Mouse (Mus musculus): Measurements from ENCODE around the gene Csf1. TPM values are rescaled to one million over a fixed set of nuclear protein-coding genes. Genes with fewer than 3 reads are reported as not detected.

The Csf1 gene
- total RNA-seq (2021), result 14.7 and 15.1 TPM in 2 replicates
- long read RNA-seq, partial matches to known transcripts, result 4 of 8 reads
- long read RNA-seq, other reads (novel, unspliced or antisense), result 3 of 8 reads

DNA sequence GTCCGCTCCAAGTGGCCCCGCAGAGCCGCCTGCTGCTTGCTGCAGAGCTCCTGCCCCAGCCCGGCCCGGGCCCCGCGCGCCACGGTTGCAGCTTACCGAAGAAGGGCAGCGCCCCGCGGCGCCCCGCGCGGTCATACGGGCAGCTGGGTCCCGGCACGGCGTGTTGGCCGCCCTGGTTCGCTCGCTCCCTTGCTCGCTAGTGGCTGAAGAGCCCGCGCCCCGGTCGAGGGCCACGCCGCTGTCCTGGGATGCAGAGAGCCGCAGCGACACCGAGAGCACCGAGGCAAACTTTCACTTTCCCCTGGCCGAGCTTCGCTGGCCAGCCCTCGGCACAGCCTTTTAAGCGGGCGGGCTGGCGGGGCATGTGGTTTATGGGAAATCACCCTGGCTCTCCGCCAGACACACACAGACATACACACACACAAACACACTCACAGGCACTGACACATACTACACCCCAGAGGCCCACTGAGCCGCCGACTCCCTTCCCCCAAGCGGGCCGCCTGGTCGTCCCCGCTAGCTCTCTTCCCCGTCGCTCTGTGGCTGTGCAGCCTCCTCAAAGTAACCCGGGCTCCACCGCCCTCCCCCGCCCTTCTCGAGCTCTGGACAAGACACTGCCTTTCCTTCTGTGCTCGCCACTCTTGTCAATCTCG is at the start of gene Csf1:
TSS of gene Csf1 (minus strand) at position 541 of the 653 bp plus-strand sequence.
- peak; percentile 82 for DNase-seq

DNA sequence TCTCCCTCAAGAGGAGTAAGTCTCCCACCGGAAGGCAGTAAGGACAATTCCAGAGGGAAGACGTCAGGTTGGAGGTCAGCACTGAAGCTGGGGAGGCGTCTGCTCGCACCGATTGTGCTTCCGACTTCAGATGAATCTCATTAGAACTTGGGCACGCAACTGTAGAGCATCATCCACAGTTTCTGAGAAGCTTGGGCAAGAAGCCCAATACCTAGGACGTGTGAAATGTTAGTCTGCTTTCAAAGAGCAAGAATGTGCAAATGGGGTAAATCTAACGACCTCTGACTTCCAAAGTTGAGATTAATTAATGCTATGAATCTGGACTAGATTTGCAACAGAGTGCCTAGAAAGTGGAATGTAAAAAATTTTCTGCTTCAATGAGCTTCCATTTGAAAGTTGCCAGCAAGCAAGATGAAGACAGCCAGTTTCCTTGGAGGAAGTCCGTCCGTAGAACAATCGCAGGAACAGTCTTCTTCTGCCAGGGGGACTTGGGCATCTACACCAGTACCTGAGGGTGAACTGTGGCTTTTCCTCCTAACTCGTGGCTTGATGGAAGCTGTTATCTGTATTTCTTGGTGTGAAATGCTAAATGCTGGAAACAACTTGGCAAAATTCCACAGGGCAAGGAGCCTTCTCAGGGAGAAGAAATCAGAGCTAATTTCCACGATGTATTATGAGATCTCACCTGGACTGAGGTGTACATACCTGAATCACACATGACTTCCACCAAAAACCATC is 47.9 kb upstream of the Csf1 start:
- no peak for DNase-seq

DNA sequence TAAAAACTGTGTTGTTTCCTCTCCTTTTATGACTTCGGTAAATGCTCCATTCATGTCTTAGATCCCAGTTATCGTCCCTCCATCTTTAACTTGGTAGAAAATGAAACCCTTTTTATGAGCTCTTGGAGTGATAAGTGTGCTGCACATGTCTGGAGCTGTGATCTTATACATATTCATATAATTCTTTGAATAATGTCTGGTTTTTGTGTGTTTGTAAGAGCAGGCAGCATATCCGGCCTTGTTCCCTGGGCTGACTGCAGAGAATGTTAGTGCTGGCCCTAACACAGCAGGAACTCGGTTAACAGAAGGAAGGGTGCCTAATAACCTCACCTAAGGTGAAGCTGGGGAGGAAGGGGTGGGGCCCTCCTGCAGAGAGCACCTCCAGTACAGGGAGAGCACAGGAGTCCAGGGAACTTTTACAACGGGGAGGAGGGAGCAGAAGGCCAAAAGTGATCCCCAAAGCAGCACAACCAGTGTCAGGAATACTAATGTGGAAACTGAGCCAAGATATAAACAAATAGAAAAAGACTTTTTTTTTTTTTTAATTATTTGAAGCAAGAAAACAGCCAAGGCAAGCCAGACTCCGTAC is 47.2 kb upstream of the Csf1 start:
- DNase-seq, result no peak

DNA sequence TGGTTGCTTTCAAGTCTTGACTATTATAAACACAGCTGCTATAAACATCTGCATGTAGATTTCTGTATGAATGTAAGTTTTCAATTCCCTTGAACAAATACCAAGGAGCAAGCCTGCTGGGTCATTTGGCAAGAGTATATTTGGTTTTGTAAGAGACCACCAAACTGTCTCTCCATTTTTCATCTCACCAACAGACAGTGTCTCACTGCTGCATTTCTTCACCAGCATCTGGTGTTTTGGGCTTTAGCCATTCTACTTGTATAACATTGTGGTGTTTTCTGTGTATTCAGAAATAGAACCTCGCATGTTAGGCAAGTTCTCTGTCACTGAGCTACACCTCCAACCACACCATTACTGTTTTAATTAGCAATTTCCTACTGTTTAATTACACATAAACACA is 46.6 kb upstream of the Csf1 start:
- no peak for DNase-seq

DNA sequence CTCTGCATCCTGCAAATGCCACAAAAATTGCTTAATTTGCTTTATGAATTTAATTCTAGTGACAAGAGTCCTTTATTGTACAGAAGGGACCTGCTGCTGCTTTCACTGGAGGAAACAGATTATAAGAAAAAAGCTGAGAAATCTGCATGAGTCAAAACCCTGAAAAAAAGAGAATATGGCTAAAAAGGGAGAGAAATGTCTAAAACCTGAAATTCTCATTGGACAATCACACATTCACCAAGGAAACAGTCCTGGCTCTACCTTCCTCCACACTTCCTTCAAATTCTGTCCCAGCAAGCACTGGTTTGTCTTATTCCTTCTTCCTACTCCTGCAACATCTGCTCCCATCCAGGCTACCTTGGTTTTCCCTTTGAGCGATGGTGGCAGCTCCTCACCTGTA is 44.5 kb upstream of the Csf1 start:
- DNase-seq, result no peak

DNA sequence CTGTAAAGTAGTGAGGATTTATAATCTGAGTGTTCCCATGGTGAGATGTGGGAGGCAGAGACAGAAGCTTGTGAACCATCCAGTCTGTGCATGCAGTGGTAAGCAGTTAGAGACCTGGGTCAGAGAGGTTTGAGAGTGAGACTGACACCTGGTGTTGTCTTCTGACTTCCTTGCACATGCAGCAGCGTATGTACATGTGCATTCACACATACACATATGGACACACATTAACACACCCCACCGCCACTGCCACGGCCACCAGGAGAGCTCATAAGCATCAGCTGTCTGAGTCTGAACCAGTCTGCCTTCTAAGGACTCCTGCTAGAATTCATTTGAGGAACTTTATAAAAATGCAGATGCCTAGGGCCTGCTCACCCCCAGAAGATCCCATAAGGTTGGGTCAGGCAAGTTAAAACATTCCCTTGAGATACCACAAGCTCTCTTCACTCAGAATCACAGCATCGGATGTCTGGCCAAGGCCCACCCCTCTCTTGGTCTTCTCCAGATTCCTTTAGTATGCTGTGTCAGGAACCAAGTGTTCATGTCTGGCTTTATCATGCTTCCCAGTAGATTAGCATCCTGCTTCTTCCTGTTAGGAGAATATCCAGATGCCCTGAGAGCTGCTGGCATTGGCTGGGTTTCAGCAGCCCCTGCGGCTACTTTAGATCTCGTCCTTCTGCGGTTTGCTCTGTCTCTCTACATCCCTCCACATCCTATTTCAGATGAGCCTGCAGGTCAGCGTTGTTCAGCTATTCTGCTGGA is 42.1 kb upstream of the Csf1 start:
- DNase-seq, result no peak

DNA sequence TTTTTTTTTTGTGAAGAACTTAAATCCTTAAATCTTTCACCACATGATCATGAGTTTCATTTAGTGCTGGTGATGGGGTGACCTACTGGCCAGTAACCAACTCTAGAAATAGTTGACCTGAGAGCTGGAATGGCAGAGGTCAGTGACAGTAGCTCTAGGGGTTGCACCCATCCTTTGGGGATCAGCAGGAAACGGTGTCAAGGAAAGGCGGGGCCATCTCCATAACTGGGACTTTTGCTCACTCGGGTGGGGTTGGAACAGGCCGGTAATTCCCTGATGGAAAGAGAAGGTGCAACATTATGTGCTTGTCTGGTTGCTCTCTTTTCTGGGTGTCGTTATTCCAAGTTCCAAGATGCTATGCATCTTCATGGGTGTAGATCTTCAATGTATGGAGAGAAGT is 38.7 kb upstream of the Csf1 start:
- DNase-seq, result no peak

DNA sequence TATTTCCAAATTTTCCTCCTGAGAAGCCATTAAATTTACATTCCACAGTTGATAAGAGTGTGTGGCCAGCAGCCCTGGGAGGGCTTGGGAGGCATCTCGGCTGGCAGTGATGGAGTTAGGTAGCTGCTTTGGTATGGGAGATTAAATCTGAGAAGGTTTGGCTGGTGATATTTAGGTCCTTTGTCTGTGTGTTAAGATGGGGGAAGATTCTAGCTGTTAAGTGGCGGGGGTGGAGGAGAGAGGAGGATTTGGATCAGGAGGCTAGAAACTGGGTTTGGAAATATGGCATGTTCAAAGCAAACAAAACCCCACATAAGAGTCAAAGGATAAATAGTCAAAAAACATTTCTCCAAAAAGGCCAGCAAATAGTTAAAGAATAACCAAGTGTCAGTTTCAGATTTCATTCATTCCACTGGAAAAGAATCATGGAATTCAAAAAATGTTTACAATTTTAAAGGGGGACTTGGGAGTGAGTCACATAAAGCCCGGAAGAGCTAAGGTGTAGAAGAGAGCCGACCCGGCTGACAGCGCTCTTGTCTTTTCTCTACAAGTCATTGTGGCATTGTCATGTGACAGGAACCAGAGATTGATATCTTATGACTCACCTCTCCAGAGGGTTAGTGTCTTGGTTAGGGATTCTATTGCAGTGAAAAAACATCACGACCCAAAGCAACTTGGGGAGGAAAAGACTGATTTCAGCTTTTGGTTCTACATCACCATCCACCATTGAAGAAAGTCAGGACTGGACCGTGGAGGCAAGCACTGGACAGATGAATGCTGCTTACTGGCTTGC is 36.1 kb upstream of the Csf1 start:
- DNase-seq, result no peak

DNA sequence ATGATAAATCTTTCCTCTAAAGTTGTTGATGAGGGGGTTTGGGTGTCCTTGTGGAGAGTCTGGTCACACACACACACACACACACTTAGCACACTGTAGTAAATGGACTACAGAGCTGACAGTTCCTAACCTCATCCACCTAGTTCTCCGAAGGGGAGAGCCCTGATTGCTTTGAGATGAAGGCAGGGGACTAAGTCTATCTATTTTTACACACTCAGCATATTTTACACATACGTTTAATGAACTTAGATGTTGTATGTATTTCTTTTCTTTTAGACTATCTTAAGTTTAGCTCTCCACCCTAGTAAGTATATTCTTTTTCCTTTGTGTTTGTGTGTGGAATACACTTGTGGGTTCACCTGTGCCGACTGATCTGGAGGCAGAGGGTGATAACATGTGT is 34.6 kb upstream of the Csf1 start:
- DNase-seq, result no peak

DNA sequence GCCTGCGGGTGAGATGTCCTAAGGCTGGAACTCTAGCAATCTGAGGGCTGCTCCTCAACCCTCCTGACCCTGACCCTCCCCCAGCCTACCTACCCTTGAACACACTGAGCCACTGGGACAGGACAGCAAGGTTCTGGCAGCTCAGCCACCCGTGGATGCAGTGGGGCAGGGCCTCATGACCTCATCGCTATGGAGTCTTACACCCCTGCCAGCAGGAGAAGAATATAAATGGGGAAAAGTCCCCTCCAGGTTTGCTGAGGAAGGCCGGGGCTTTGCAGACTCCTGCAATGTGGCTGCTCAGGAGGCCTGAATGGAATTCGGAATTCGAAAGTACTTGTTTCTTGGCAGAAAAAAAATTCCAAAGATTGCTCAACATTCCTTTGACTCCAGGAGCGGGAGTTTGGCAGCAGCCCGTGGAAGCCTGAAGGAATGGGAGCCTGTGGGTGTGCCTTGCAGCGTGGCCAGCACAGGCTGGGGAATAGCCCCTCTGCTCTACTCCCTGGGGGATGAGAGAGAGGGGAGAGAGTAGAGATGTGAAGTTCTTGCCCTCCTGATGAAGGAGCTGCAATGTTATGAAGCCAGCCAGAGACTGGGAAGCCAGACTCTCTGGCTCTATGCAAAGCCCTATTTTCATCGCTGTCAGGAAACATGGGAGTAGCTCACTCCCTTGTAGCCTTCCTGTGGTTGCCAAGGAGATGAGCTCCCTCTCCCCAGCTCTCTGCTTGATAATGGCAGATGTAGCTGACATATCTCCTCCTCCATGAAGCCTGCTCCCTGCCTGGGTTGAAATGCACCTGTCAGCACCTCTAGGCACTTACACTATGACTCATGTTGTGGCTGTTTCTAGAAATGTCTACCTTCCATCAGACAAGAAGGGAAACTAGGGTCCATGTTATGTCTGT is 33.3 kb upstream of the Csf1 start:
- DNase-seq, result peak; percentile 46

DNA sequence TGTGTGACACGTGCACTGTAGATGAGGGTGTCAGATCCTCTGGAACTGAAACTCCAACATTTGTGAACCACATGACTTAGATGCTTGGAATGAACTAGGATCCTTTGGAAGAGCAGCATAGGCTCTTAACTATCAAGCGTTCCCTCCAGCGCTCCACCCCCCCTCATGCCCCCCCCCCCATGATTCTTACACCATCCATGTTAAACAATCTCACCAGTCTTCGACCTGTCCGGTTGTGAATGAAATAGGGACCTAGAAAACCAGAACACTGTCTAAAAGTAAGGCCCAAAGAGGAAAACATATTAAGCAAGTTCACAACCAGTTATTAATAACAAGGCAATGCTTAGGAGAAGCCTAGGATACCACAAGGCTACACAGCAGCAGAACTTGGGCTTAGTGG is 32.5 kb upstream of the Csf1 start:
- no peak for DNase-seq

DNA sequence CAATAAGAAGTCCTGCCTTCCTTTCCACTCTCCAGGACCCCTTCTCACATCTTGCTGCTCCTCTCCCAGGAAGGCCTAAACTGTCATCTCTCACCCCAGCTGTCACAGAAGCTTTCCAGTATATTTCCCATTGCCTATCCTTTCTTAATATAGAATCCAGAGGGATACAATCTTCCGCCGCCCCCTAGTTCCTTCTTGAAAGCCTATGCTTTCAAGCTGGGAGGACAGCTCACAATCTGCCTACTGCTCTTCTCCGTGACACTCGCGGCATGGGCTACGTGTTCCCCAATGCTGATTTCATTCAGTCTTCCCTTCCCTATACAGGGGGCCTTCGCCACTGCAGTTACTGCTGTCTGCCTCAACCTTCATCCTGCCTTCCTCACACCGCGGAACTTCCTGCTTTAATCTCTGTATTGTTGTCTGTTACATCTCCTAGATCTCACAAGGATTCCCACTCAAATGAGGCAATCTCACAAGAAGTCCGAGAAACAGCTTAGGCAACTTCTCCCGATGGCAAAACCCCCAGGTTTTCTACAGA is 30.6 kb upstream of the Csf1 start:
- no peak for DNase-seq

DNA sequence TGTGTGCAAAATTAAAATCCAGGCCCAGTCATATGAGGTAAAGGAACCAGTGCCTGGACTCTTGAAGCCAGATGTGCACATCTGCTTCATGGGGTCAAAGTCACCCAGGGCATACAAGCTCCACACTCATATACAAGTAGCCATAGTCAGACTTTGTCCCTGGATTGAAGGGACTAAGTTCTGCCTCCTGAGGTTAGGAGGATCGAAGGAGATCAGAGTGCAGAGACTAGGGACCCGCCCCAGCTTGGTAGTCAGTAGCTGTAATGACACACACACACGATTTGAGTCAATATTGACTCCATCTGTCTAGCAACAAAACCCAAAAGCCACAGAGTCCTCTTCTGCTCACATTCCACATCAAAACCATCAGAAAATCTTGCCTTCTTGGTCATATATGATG is 30.0 kb upstream of the Csf1 start:
- DNase-seq, result no peak

DNA sequence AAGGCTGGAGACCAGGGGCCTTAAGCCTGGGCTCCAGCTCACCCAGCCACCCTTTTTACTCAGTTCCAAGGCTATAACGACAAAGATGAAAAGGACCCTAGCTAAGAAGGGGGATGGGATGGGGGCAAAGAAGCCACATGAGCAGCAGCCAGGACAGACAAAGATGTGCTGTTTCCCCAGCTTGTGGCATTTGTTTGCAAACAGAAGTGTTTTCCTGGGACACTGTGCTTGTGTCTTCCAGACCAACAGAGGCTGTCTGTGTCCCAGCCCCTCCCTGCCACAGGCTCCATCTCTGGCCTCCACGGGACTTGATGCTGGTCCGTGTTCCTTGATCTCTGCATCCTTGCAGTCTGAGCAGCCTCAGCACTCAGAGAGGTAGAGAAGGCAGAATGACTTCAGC is 28.6 kb upstream of the Csf1 start:
- DNase-seq, result no peak

DNA sequence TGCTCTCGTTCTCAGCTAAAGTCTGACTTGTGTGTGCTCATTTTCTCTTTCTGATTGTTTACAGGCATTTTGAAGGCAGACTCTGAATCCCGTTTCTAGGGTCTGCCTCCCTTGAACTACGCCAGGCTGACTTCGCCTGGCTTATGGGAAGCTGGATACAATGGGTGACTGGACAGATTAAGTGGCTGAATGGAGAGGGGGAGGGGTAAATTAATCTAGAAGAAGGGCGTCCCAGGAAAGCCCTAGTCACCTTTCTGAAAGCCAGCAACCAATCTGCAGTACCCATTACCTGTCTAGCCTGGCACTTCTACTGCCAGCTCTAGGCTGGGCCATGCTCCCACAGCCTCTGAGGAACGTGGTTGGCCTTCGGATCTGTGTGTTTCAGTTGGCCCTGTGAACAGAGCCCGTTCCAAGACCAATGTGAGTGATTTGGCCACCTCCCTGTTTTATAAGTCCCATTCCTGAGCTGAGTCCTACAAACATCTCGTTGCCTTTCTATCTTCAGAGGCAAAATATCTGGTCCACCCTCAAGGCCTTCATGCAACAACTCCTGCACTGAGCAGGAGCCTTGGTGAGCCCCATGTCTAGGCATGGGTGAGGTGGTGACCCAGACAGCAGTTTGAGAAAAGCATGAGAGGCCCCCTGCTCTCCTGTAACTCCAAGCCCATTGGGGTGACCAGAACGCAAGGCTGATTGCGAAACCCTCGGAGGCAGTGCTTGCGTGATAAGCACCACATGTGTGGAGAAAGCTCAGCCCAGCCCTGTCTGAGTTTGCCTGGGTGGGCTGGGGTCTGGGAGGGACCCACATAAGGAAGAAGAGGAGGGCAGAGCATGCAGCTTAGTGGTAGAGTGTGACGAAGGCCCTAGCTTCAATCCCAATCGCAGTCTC is 27.6 kb upstream of the Csf1 start:
- DNase-seq, result no peak

DNA sequence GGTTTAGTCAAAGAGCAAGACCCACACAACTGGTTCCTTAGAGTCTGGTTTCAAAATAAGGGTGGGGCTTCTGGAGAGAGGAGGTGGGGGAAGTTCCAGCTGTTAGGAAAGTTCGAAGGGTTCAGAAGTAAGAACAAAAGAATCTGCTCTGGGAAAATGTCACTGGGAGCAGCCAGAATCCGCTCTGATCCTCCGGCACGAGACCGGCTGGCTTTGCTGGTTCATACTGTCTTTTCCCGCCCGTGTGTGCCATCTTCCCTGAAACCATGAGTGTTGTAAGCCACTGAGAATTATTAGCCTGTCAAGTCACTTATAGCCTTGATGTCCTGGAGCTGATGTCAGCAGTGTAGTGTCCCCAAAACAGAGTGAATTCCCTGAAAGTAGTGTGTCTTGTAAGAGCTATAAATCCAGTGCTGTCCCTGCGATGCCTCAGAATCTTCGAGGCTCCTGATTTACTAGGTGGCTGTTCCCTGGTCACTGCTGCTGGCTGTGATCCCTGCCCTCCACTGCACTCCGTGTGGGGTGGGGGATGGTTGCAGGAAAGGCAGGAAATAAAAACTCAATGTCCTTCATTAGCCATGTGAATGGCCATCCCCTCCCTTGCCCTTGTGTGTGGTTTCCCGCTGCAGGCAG is 26.8 kb upstream of the Csf1 start:
- DNase-seq, result peak; percentile 21

DNA sequence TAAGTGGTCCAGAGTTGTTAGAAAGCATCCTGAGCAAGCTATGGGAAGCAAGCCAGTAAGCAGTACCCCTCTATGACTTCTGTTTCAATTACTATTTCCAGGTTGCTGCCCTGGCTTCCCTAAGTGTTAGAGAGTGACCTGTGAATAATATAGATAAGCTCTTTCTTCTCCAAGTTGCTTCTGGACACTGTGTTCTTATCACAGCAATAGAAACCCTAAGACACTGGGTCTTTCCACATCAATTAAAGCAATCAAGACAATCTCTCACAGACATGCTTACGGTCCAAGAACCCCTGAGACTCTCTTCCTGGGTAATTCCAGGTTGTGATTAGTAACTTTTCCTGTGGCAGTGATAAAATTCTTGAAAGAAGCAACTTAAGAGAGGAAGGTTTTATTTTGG is 26.1 kb upstream of the Csf1 start:
- DNase-seq, result no peak

DNA sequence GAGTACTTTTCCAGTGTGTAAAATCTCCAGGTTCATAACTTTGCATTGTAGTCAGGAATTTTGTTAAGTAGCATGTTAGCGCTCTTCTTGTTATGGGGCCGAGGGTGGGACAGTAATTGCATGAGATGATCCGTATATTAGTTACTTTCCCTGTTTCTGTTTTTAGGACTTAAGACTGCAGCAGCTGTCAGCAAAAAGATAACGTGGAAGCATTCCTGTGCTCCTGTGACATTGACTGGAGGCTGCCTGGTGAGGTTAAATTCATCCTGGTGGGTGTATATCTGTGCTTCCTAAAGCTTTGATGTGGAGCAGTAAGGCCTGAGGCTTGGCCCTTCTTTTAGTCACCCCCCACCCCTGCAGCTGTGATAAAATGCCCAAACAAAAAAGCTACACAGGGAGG is 25.3 kb upstream of the Csf1 start:
- DNase-seq, result no peak

DNA sequence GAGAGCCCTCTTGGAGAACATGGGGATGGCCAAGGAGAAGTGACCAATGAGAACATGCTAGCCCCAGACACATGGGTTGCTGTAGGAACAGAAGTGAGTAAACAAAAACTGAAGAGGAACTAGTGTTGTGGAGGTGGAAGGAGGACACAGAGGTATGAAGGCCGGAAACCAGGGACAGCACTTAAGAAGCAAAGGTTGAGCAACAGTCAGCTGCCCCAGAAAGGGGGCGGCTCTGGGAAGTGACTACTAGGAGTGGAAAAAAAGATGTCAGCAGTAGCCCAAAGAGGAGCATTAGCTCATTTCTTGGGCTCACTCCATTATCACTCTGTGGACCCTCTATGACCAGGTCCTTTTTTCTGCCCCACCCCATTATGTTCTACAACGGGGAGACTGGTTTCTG is 23.0 kb upstream of the Csf1 start:
- DNase-seq, result no peak

All from adrenal gland, postnatal 25 days (tissue).